Mouse (Mus musculus) limb, embryonic 10.5 days (tissue): ENCODE results near the gene Ttll11. TPM values are rescaled to one million over a fixed set of nuclear protein-coding genes. Genes with fewer than 3 reads are reported as not detected.

Experiments
- DNase-seq: peaks from one replicate; pipeline ENCODE4 v3.0.0-alpha.2; 2017; ENCODE audit warnings: low spot score
- H3K27ac ChIP-seq: fragments of 300-500 bp; sonication (generic); 2 replicates; pipeline ENCODE4 v1.5.1; 2016; ENCODE audit warnings: mild to moderate bottlenecking
- H3K27me3 ChIP-seq: fragments of 300-500 bp; sonication (generic); 2 replicates; pipeline ENCODE4 v1.6.1; 2016; ENCODE audit warnings: low read depth, mild to moderate bottlenecking; ENCODE audit not compliant: poor library complexity, severe bottlenecking
- H3K36me3 ChIP-seq: fragments of 300-500 bp; sonication (generic); 2 replicates; pipeline ENCODE4 v1.6.1; 2016; ENCODE audit warnings: mild to moderate bottlenecking, moderate library complexity
- H3K4me1 ChIP-seq: fragments of 300-500 bp; sonication (generic); 2 replicates; pipeline ENCODE4 v1.6.1; 2016
- H3K4me3 ChIP-seq: fragments of 300-500 bp; sonication (generic); 2 replicates; pipeline ENCODE4 v1.5.1; 2016; ENCODE audit warnings: mild to moderate bottlenecking, moderate library complexity
- H3K9me3 ChIP-seq: fragments of 300-500 bp; sonication (generic); replicated peaks from 2 replicates; pipeline ENCODE4 v1.6.1; 2016; ENCODE audit warnings: mild to moderate bottlenecking
- WGBS: fragments of 180-500 bp; shearing (Covaris S2); methylation state at CpG from one replicate; pipeline ENCODE4 v1.1.7; 2016; 5-methylcytosine and 5-hydroxymethylcytosine counted together
- polyA plus RNA-seq: library from polyadenylated mRNA; unstranded; fragments of >200 nt; fragmentation: Nextera tagmentation; extraction: Ambion mirVana; gene quantifications from 2 replicates; pipeline ENCODE4 v1.2.1, GENCODE M21; 2016

Ttll11 gene
- polyA plus RNA-seq, 1 experiment from 2014 or later: 0.65 TPM

DNA sequence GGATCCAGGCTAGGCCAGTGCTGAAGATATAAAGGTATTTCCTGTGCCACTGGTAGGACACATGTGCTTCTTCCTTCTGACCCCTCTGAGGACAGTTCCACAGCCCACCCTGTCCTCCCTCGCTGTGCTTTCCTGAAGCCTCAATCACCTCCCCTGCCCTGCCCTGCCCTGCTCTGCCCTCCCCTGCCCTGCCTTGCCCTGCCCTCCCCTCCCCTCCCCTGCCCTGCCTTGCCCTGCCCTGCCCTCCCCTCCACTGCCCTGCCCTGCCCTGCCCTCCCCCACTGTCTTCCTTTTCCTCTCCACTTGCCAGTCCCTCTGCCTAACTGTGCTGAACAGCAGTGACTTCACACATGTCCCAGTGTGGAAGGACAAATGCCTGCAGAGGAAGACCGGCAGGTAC, 160.8 kb downstream of the Ttll11 start:
- no peak for DNase-seq
- peak overlapping the region; percentile 8; the same call in 1 of the 2 replicates for H3K27ac ChIP-seq

DNA sequence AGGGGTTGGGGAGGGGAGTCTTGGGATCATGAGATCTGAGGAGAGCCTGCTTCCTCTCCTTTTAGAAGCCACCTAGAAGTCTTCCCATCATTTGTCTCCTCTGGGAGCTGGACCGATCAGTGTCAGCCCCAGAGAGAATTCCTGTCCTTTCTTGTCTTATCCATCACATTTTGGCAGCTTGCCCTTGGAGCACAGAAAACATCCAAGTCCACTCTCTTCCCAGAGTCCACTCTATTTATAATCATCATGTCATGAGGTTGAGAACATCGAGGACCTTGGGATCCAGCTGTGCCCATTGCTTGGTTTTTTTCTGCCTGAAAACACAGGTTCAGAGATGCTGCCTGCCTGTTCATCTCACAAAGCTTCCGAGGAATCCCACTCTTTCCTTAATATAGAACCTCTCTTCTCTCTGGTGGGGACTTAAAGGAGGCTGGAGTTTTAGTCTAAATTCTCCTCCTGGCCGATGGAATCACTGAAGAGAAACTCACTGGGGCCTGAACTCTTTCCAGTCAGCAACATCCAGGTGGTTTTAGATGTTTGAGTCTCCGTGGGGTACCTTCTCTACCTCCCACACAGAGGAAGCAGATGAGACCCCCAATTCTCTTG, 163.6 kb downstream of the Ttll11 start:
- 87% methylated on average over 5 of the region's 5 CpGs for WGBS
- no peak for DNase-seq
- Histone ChIP-seq H3K36me3 (no peaks in the 10 kb centered on the region), H3K9me3 (no peaks in the 10 kb centered on the region), H3K27ac (no peak overlapping the region), H3K4me3 (no peak overlapping the region), H3K27me3 (no peaks in the 10 kb centered on the region), H3K4me1 (peaks cover 20% of the 10 kb centered on the region)

More for the DNA sequence above, 160.8 kb downstream of the Ttll11 start:
- 58% methylated on average over 2 of the region's 2 CpGs for WGBS
- Histone ChIP-seq H3K27me3 (no peaks in the 10 kb centered on the region), H3K4me1 (peaks cover 20% of the 10 kb centered on the region), H3K9me3 (no peaks in the 10 kb centered on the region), H3K36me3 (no peaks in the 10 kb centered on the region), H3K4me3 (no peak overlapping the region)

- Histone ChIP-seq H3K4me1 (peaks cover 7% of the 10 kb centered on the region; the same call in 1 of the 2 replicates), H3K27ac (no peak overlapping the region), H3K9me3 (no peaks in the 10 kb centered on the region), H3K4me3 (no peak overlapping the region), H3K36me3 (no peaks in the 10 kb centered on the region), H3K27me3 (no peaks in the 10 kb centered on the region)
- 90% methylated on average over 2 of the region's 2 CpGs for WGBS
- DNase-seq: no peak
These were observed 167.2 kb downstream of the Ttll11 start for GRCm38 (mm10) chr2:35812561-35812933.

GRCm38 (mm10) chr2:35811801-35812560, 167.7 kb downstream of the Ttll11 start:
- Histone ChIP-seq H3K27me3 (no peaks in the 10 kb centered on the region), H3K4me3 (no peak overlapping the region), H3K27ac (no peak overlapping the region), H3K36me3 (no peaks in the 10 kb centered on the region), H3K9me3 (no peaks in the 10 kb centered on the region), H3K4me1 (peaks cover 7% of the 10 kb centered on the region; the same call in 1 of the 2 replicates)
- DNase-seq: no peak
- 85% methylated on average over 14 of the region's 14 CpGs for WGBS

GRCm38 (mm10) chr2:35810027-35810426, 169.7 kb downstream of the Ttll11 start:
- H3K36me3 ChIP-seq: no peaks in the 10 kb centered on the region
- H3K27ac ChIP-seq: no peak overlapping the region
- no peak for DNase-seq
- peaks cover 7% of the 10 kb centered on the region; the same call in 1 of the 2 replicates for H3K4me1 ChIP-seq
- WGBS: 76% methylated on average over 3 of the region's 3 CpGs
- H3K4me3 ChIP-seq: no peak overlapping the region
- no peaks in the 10 kb centered on the region for H3K27me3 ChIP-seq
- no peaks in the 10 kb centered on the region for H3K9me3 ChIP-seq

DNA sequence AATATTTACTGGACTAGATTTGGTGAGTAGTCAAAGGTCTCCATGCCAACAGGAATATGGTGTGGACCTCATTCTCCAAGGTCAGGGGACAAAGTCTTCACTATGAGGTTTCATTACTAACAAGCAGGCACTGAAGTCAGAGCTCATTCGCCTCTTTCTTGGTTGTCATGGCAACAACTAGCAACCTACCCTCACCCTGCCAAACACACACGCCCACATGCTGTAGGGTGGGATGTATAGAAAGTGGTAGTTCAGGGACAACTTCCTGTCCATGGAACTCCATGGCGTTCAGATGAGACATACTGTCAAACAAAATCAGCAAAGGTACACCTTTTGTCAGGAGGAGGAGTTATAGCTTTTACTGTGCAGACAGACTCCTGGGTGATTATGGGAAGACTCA, 170.6 kb downstream of the Ttll11 start:
- H3K4me1 ChIP-seq: peaks cover 7% of the 10 kb centered on the region; the same call in 1 of the 2 replicates
- H3K36me3 ChIP-seq: no peaks in the 10 kb centered on the region
- DNase-seq: no peak
- H3K9me3 ChIP-seq: no peaks in the 10 kb centered on the region
- WGBS: 52% methylated on average over 3 of the region's 3 CpGs
- no peak overlapping the region for H3K27ac ChIP-seq
- no peak overlapping the region for H3K4me3 ChIP-seq
- no peaks in the 10 kb centered on the region for H3K27me3 ChIP-seq

- 87% methylated on average over 13 of the region's 13 CpGs for WGBS
- H3K4me3 ChIP-seq: no peak overlapping the region
- H3K27me3 ChIP-seq: no peaks in the 10 kb centered on the region
- no peak overlapping the region for H3K27ac ChIP-seq
- no peaks in the 10 kb centered on the region for H3K36me3 ChIP-seq
- DNase-seq: no peak
- 0 out of 2 replicates have a peak, but pooled peaks cover 2% of the 10 kb centered on the region for H3K9me3 ChIP-seq
- H3K4me1 ChIP-seq: peaks cover 7% of the 10 kb centered on the region; the same call in 1 of the 2 replicates
These were observed 173.8 kb downstream of the Ttll11 start for GRCm38 (mm10) chr2:35805881-35806280.

GRCm38 (mm10) chr2:35803095-35803494, 176.6 kb downstream of the Ttll11 start:
- no peak for DNase-seq
- WGBS: 90% methylated on average over 11 of the region's 11 CpGs
- no peak overlapping the region for H3K27ac ChIP-seq
- no peak overlapping the region for H3K4me3 ChIP-seq
- H3K4me1 ChIP-seq: peaks cover 1% of the 10 kb centered on the region; the same call in 1 of the 2 replicates
- no peaks in the 10 kb centered on the region for H3K36me3 ChIP-seq
- no peaks in the 10 kb centered on the region for H3K27me3 ChIP-seq
- 0 out of 2 replicates have a peak, but pooled peaks cover 2% of the 10 kb centered on the region for H3K9me3 ChIP-seq

DNA sequence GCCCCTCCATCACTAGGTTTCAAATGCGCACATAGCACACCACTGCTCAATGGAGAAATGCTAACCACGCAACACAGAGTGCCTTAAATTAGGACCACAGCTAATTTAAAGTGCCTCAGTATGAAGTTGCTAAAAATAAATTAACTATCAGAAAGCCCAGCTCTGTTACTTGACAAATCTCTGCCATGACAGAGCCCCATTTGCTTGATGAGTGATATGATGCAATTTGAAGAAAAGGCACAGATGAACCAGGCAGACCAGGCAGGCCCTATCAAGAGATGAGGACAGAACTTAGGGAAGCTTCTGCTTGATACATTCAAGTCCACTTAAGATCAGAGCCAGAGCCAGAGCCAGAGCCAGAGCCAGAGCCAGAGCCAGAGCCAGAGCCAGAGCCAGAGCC, 178.0 kb downstream of the Ttll11 start:
- 94% methylated on average over 2 of the region's 2 CpGs for WGBS
- no peak overlapping the region for H3K27ac ChIP-seq
- no peak for DNase-seq

DNA sequence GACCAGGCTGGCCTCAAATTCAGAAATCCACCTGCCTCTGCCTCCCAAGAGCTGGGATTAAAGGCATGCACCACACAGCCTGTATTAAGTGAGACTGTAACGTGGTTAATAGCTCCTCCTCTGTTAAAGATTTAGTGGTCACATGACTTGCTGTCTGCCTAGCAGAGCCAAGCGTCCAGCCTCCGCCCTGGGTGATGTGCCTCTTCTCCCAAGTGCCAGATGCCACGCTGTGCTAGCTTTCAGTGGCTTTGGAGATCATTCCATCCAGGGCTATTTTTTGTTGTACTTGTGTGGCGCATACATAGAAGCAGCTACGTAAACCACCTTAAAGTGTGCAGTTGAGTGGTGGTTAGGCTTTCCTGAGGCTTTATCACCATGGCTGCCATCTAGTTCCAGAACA, 180.6 kb downstream of the Ttll11 start:
- 84% methylated on average over 6 of the region's 6 CpGs for WGBS
- Histone ChIP-seq H3K4me1 (peaks cover 3% of the 10 kb centered on the region; the same call in 1 of the 2 replicates), H3K4me3 (no peak overlapping the region), H3K9me3 (0 out of 2 replicates have a peak, but pooled peaks cover 2% of the 10 kb centered on the region), H3K36me3 (no peaks in the 10 kb centered on the region), H3K27me3 (no peaks in the 10 kb centered on the region), H3K27ac (no peak overlapping the region)
- DNase-seq: no peak

More for the DNA sequence above, 178.0 kb downstream of the Ttll11 start:
- Histone ChIP-seq H3K4me3 (no peak overlapping the region), H3K9me3 (0 out of 2 replicates have a peak, but pooled peaks cover 2% of the 10 kb centered on the region), H3K27me3 (no peaks in the 10 kb centered on the region), H3K36me3 (no peaks in the 10 kb centered on the region), H3K4me1 (peaks cover 3% of the 10 kb centered on the region; the same call in 1 of the 2 replicates)

GRCm38 (mm10) chr2:35797998-35798397, 181.7 kb downstream of the Ttll11 start:
- Histone ChIP-seq H3K9me3 (0 out of 2 replicates have a peak, but pooled peaks cover 2% of the 10 kb centered on the region), H3K36me3 (no peaks in the 10 kb centered on the region), H3K4me1 (peaks cover 5% of the 10 kb centered on the region; the same call in 1 of the 2 replicates), H3K4me3 (no peak overlapping the region), H3K27me3 (no peaks in the 10 kb centered on the region), H3K27ac (no peak overlapping the region)
- WGBS: 51% methylated on average over 8 of the region's 8 CpGs
- DNase-seq: no peak

DNA sequence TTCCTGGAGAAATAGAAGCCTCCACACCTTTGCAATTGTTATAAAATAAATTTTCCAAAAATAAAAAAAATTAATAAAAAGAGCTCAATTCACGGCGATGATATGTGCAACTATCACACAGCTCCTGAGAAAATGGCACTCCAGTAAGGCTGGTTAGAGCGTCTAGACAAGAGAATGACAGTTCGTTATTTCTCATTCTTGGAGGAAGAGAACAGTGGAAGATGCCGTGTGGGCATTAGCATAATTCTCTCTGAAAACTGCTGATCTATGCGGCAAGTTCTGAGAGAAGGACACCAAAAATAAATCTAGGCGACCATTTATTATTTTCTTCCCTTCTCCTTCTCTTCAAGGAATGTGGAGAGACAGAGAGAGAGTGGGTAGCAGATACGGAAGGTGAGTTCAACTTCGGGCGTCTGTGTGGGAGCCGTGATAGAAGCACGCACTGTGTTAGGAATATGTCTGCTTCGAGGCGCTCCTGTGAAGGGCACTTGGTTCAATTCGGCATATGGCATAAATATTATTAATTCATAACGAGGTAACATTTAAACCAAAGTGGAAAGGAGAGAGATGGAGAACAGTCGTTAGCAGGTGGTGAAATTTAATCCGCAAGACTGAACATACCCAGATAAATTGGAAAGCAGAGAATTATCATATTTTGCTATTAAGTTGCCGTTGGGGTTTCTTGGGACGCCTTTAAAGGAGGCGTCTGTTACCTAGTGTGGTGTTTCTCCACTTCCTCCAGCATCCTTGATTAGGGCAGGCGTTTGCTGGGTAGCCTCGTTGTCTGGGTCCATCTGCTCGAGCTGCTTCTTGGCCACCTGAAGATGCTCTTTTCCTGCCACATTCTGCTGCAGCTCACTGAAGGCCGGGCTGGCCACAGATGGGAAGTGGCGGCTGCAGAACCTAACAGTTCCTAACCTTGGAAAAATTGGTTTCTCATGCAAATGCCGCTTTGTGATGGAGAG, 190.1 kb downstream of the Ttll11 start:
- H3K27ac ChIP-seq: no peak overlapping the region
- H3K27me3 ChIP-seq: no peaks in the 10 kb centered on the region
- 0 out of 2 replicates have a peak, but pooled peaks cover 2% of the 10 kb centered on the region for H3K4me1 ChIP-seq
- WGBS: 89% methylated on average over 27 of the region's 27 CpGs
- no peak for DNase-seq
- no peaks in the 10 kb centered on the region for H3K9me3 ChIP-seq
- no peak overlapping the region for H3K4me3 ChIP-seq
- H3K36me3 ChIP-seq: no peaks in the 10 kb centered on the region
